Mouse (Mus musculus): ENCODE data around the gene Pxdc1. TPM values are rescaled to one million over a fixed set of nuclear protein-coding genes. Genes with fewer than 3 reads are reported as not detected.

The Pxdc1 gene
- polyA plus RNA-seq, 1 experiment from 2014 or later = 4.1 TPM

GRCm38 (mm10) chr13:34669919-34670865 lies 16.9 kb upstream of the Pxdc1 start:
- peak; percentile 69 for DNase-seq (ENCODE audit: low spot score)
- H3K27ac ChIP-seq (replicated peaks) = peak overlapping the region; percentile 78
- H3K4me1 ChIP-seq = peaks cover 26% of the 10 kb centered on the region
- peak overlapping the region; percentile 26 for H3K4me3 ChIP-seq
- peaks cover 12% of the 10 kb centered on the region; the same call in 1 of the 2 replicates for H3K9me3 ChIP-seq (replicated peaks)
- WGBS = 33% methylated on average over 16 of the region's 16 CpGs
- no peaks in the 10 kb centered on the region for H3K36me3 ChIP-seq
- H3K27me3 ChIP-seq (ENCODE audit: low read depth, poor library complexity, severe bottlenecking) = peaks cover 32% of the 10 kb centered on the region; the same call in 1 of the 2 replicates

- no peaks in the 10 kb centered on the region for H3K36me3 ChIP-seq
- peaks cover 25% of the 10 kb centered on the region for H3K4me1 ChIP-seq
- H3K27me3 ChIP-seq (ENCODE audit: low read depth, poor library complexity, severe bottlenecking) = peaks cover 20% of the 10 kb centered on the region; the same call in 1 of the 2 replicates
- H3K9me3 ChIP-seq (replicated peaks) = peaks cover 12% of the 10 kb centered on the region; the same call in 1 of the 2 replicates
- H3K4me3 ChIP-seq = no peak overlapping the region
- WGBS = 90% methylated on average over 8 of the region's 8 CpGs
- no peak overlapping the region for H3K27ac ChIP-seq (replicated peaks)
- no peak for DNase-seq (ENCODE audit: low spot score)
These were observed 13.9 kb upstream of the Pxdc1 start for GRCm38 (mm10) chr13:34667197-34667596.

- no peak overlapping the region for H3K27ac ChIP-seq (replicated peaks)
- peaks cover 12% of the 10 kb centered on the region; the same call in 1 of the 2 replicates for H3K9me3 ChIP-seq (replicated peaks)
- no peak for DNase-seq (ENCODE audit: low spot score)
- H3K36me3 ChIP-seq = no peaks in the 10 kb centered on the region
- H3K4me3 ChIP-seq = no peak overlapping the region
- H3K4me1 ChIP-seq = peaks cover 15% of the 10 kb centered on the region
- 86% methylated on average over 4 of the region's 4 CpGs for WGBS
- peaks cover 8% of the 10 kb centered on the region; the same call in 1 of the 2 replicates for H3K27me3 ChIP-seq (ENCODE audit: low read depth, poor library complexity, severe bottlenecking)
These were observed 11.8 kb upstream of the Pxdc1 start for GRCm38 (mm10) chr13:34665074-34665473.

GRCm38 (mm10) chr13:34663762-34664161 lies 10.5 kb upstream of the Pxdc1 start:
- WGBS = 87% methylated on average over 6 of the region's 6 CpGs
- H3K4me1 ChIP-seq = peaks cover 6% of the 10 kb centered on the region; the same call in 1 of the 2 replicates
- no peak overlapping the region for H3K4me3 ChIP-seq
- no peak overlapping the region for H3K27ac ChIP-seq (replicated peaks)
- DNase-seq (ENCODE audit: low spot score) = no peak
- H3K9me3 ChIP-seq (replicated peaks) = peaks cover 11% of the 10 kb centered on the region; the same call in 1 of the 2 replicates
- no peaks in the 10 kb centered on the region for H3K36me3 ChIP-seq
- peaks cover 2% of the 10 kb centered on the region; the same call in 1 of the 2 replicates for H3K27me3 ChIP-seq (ENCODE audit: low read depth, poor library complexity, severe bottlenecking)

- no peak for DNase-seq (ENCODE audit: low spot score)
- H3K36me3 ChIP-seq = no peaks in the 10 kb centered on the region
These were observed 6.2 kb upstream of the Pxdc1 start for GRCm38 (mm10) chr13:34659507-34659906.

GRCm38 (mm10) chr13:34656351-34656750 lies 3.1 kb upstream of the Pxdc1 start:
- Histone ChIP-seq H3K9me3 (replicated peaks) (no peaks in the 10 kb centered on the region), H3K27ac (replicated peaks) (no peak overlapping the region), H3K4me1 (peaks cover 29% of the 10 kb centered on the region), H3K4me3 (no peak overlapping the region), H3K36me3 (no peaks in the 10 kb centered on the region), H3K27me3 (ENCODE audit: low read depth, poor library complexity, severe bottlenecking) (peaks cover 48% of the 10 kb centered on the region)
- WGBS = 86% methylated on average over 5 of the region's 5 CpGs
- no peak for DNase-seq (ENCODE audit: low spot score)

More at GRCm38 (mm10) chr13:34659507-34659906, 6.2 kb upstream of the Pxdc1 start:
- H3K4me1 ChIP-seq = peaks cover 6% of the 10 kb centered on the region; the same call in 1 of the 2 replicates
- 81% methylated on average over 4 of the region's 4 CpGs for WGBS
- H3K27ac ChIP-seq (replicated peaks) = no peak overlapping the region
- no peak overlapping the region for H3K4me3 ChIP-seq
- no peaks in the 10 kb centered on the region for H3K9me3 ChIP-seq (replicated peaks)
- peaks cover 16% of the 10 kb centered on the region for H3K27me3 ChIP-seq (ENCODE audit: low read depth, poor library complexity, severe bottlenecking)

GRCm38 (mm10) chr13:34652353-34653241 lies 689 bp downstream of the Pxdc1 start:
- peaks cover 85% of the 10 kb centered on the region for H3K27me3 ChIP-seq (ENCODE audit: low read depth, poor library complexity, severe bottlenecking)
- H3K27ac ChIP-seq (replicated peaks) = peak overlapping the region; percentile 86
- under 1% methylated on average over 103 of the region's 105 CpGs for WGBS

GRCm38 (mm10) chr13:34652016-34652352 lies 1.3 kb downstream of the Pxdc1 start:
- peak overlapping the region; percentile 86 for H3K27ac ChIP-seq (replicated peaks)
- peaks cover 45% of the 10 kb centered on the region for H3K4me1 ChIP-seq
- DNase-seq (ENCODE audit: low spot score) = no peak
- under 1% methylated on average over 35 of the region's 35 CpGs for WGBS
- no peaks in the 10 kb centered on the region for H3K36me3 ChIP-seq
- H3K27me3 ChIP-seq (ENCODE audit: low read depth, poor library complexity, severe bottlenecking) = peaks cover 92% of the 10 kb centered on the region
- H3K9me3 ChIP-seq (replicated peaks) = no peaks in the 10 kb centered on the region
- H3K4me3 ChIP-seq = peak overlapping the region; percentile 69

More at GRCm38 (mm10) chr13:34652353-34653241, 689 bp downstream of the Pxdc1 start:
- peak; percentile 69 for DNase-seq (ENCODE audit: low spot score)
- peak overlapping the region; percentile 69 for H3K4me3 ChIP-seq
- H3K9me3 ChIP-seq (replicated peaks) = no peaks in the 10 kb centered on the region
- no peaks in the 10 kb centered on the region for H3K36me3 ChIP-seq
- peaks cover 45% of the 10 kb centered on the region for H3K4me1 ChIP-seq

- Histone ChIP-seq H3K27me3 (ENCODE audit: low read depth, poor library complexity, severe bottlenecking) (peaks cover 92% of the 10 kb centered on the region), H3K9me3 (replicated peaks) (no peaks in the 10 kb centered on the region), H3K4me3 (peak overlapping the region; percentile 69), H3K27ac (replicated peaks) (peak overlapping the region; percentile 86), H3K4me1 (peaks cover 45% of the 10 kb centered on the region), H3K36me3 (no peaks in the 10 kb centered on the region)
- WGBS = 2% methylated on average over 24 of the region's 24 CpGs
- peak; percentile 62 for DNase-seq (ENCODE audit: low spot score)
These were observed 1.8 kb downstream of the Pxdc1 start for GRCm38 (mm10) chr13:34651474-34651991.

GRCm38 (mm10) chr13:34650953-34651352 lies 2.3 kb downstream of the Pxdc1 start:
- Histone ChIP-seq H3K27me3 (ENCODE audit: low read depth, poor library complexity, severe bottlenecking) (peaks cover 86% of the 10 kb centered on the region), H3K4me3 (peak overlapping the region; percentile 69), H3K27ac (replicated peaks) (no peak overlapping the region), H3K9me3 (replicated peaks) (no peaks in the 10 kb centered on the region), H3K36me3 (no peaks in the 10 kb centered on the region), H3K4me1 (peaks cover 46% of the 10 kb centered on the region)
- DNase-seq (ENCODE audit: low spot score) = peak; percentile 18
- WGBS = 34% methylated on average over 10 of the region's 10 CpGs

- H3K4me3 ChIP-seq = peak overlapping the region; percentile 69; the same call in 1 of the 2 replicates
- peaks cover 47% of the 10 kb centered on the region for H3K4me1 ChIP-seq
- H3K9me3 ChIP-seq (replicated peaks) = no peaks in the 10 kb centered on the region
- DNase-seq (ENCODE audit: low spot score) = no peak
- H3K36me3 ChIP-seq = no peaks in the 10 kb centered on the region
- 62% methylated on average over 6 of the region's 6 CpGs for WGBS
- H3K27me3 ChIP-seq (ENCODE audit: low read depth, poor library complexity, severe bottlenecking) = peaks cover 86% of the 10 kb centered on the region
- no peak overlapping the region for H3K27ac ChIP-seq (replicated peaks)
These were observed 2.9 kb downstream of the Pxdc1 start for GRCm38 (mm10) chr13:34650371-34650770.

- 81% methylated on average over 4 of the region's 4 CpGs for WGBS
- Histone ChIP-seq H3K9me3 (replicated peaks) (no peaks in the 10 kb centered on the region), H3K27ac (replicated peaks) (no peak overlapping the region), H3K4me3 (no peak overlapping the region), H3K36me3 (no peaks in the 10 kb centered on the region), H3K4me1 (peaks cover 40% of the 10 kb centered on the region), H3K27me3 (ENCODE audit: low read depth, poor library complexity, severe bottlenecking) (peaks cover 65% of the 10 kb centered on the region)
- no peak for DNase-seq (ENCODE audit: low spot score)
These were observed 5.5 kb downstream of the Pxdc1 start for GRCm38 (mm10) chr13:34647751-34648150.

Data from midbrain, embryonic 10.5 days (tissue).